Mouse (Mus musculus): ENCODE results near the gene Map4k3. TPM values are rescaled to one million over a fixed set of nuclear protein-coding genes. Genes with fewer than 3 reads are reported as not detected.

Map4k3 gene
- polyA plus RNA-seq, 1 experiment from 2014 or later = 13.8 TPM

DNA sequence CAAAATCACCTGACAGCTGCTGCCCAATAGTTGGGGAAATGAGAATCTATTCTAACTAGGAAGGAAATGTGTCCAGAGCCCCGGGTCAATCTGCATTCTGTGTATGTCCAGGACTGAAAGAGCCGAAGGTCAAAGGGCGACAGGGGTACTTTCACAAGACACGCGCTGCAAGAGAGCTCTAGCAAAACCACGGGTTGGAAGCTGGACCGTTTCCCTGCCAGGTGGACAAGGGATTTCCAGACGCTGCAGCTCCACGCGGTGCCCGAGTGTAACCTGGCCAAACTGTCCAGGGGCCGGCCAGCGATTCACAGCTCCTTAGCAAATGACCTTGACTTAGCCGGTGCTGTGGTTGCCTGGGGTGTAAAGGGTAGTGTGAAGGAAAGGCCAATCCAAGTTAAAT, 169.7 kb downstream of the Map4k3 start:
- no peak overlapping the region for H3K9ac ChIP-seq (ENCODE audit: low read depth, low read length)
- no peak for ATAC-seq
- 62% methylated on average over 14 of the region's 14 CpGs for WGBS

DNA sequence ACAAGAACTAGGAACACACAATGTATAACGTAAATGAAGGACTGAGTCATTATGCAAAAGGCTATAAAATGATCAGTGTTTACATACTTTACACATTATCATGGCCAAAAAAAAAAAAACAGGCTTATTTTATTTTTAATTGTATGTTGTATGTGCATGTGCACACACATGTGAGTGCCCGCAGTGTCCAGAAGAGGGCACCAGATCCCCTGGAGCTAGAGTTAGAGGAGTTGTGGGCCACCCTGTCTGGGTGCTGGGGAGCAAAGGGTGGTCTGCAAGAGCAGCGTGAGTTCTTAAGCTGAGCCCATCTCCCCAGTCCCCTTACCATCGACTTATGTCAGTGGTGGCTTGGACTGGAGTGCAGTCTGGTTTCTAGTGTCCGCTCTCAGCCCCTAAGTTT, 170.8 kb downstream of the Map4k3 start:
- no peak overlapping the region for H3K4me3 ChIP-seq (ENCODE audit: low read depth, low read length)
- TF ChIP-seq CTCF (IDR thresholded peaks at IDR 0.05; ENCODE audit: low read depth) = peak; percentile 44
- H3K36me3 ChIP-seq (ENCODE audit: control insufficient read depth, insufficient read depth) = no peaks in the 10 kb centered on the region
- 91% methylated on average over 5 of the region's 5 CpGs for WGBS
- no peak overlapping the region for H3K9ac ChIP-seq (ENCODE audit: low read depth, low read length)
- H3K27me3 ChIP-seq (replicated peaks; ENCODE audit: control insufficient read depth, insufficient read depth, low read length) = no peaks in the 10 kb centered on the region
- no peak for ATAC-seq
- no peak overlapping the region for H3K27ac ChIP-seq (ENCODE audit: low read depth, low read length)
- no peak overlapping the region for H3K4me2 ChIP-seq (replicated peaks; ENCODE audit: low read depth)
- H3K9me3 ChIP-seq (ENCODE audit: control insufficient read depth) = no peaks in the 10 kb centered on the region
- no peaks in the 10 kb centered on the region for H3K4me1 ChIP-seq (replicated peaks; ENCODE audit: control insufficient read depth, insufficient read depth, low read length)

More for the DNA sequence above, 169.7 kb downstream of the Map4k3 start:
- H3K4me1 ChIP-seq (replicated peaks; ENCODE audit: control insufficient read depth, insufficient read depth, low read length) = no peaks in the 10 kb centered on the region
- no peaks in the 10 kb centered on the region for H3K9me3 ChIP-seq (ENCODE audit: control insufficient read depth)
- H3K36me3 ChIP-seq (ENCODE audit: control insufficient read depth, insufficient read depth) = no peaks in the 10 kb centered on the region
- peak overlapping the region; percentile 25 for H3K4me2 ChIP-seq (replicated peaks; ENCODE audit: low read depth)
- no peak overlapping the region for H3K4me3 ChIP-seq (ENCODE audit: low read depth, low read length)
- H3K27ac ChIP-seq (ENCODE audit: low read depth, low read length) = no peak overlapping the region
- no peak for TF ChIP-seq CTCF (IDR thresholded peaks at IDR 0.05; ENCODE audit: low read depth)
- H3K27me3 ChIP-seq (replicated peaks; ENCODE audit: control insufficient read depth, insufficient read depth, low read length) = no peaks in the 10 kb centered on the region

DNA sequence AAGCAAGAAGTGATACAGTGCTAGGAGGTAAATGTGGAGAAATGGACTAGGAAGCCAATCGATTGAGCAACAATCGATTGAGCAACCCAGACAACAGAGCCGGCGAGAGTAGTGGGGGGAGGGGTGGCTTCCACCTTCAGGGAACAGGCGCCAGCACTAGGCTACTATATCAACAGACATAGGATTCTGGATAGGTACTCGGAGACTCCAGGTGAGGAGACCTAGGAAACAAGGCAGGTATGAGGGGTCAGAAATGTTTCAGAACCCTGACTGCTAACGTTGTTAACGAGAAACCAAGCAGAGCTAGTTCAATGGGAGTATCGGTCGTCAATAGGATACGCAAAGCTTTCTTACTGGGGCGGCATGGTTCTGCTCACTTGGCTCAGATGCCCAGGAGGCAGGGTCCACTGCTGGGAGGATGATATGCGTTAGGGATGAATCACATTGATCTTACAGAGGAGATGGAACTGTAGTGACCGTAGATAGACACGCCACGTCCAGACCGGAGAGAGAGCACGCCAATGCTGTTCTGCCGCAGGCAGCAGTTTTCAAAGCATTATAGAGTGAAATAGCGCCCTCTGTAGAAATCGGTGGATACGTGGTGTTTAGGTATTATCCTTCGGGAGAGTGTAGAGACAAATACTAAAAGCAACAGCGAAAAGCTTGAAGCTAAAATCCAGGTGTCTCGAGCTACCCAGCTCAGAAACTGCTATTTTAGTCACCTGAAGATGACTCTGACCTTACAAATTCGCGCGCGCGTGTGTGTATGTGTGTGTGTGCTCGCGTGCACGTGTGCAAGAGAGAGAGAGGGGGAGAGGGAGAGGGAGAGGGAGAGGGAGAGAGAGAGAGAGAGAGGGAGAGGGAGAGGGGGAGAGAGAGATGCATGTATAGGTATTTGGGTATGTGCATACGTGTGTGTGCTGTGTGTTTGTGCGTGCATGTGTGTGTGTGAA, 174.7 kb downstream of the Map4k3 start:
- Histone ChIP-seq H3K4me2 (replicated peaks; ENCODE audit: low read depth) (peak overlapping the region; percentile 86), H3K27ac (ENCODE audit: low read depth, low read length) (peak overlapping the region; percentile 52), H3K9ac (ENCODE audit: low read depth, low read length) (peak overlapping the region; percentile 67), H3K4me1 (replicated peaks; ENCODE audit: control insufficient read depth, insufficient read depth, low read length) (no peaks in the 10 kb centered on the region), H3K9me3 (ENCODE audit: control insufficient read depth) (no peaks in the 10 kb centered on the region), H3K36me3 (ENCODE audit: control insufficient read depth, insufficient read depth) (no peaks in the 10 kb centered on the region), H3K4me3 (ENCODE audit: low read depth, low read length) (peak overlapping the region; percentile 71), H3K27me3 (replicated peaks; ENCODE audit: control insufficient read depth, insufficient read depth, low read length) (no peaks in the 10 kb centered on the region)
- ATAC-seq = peak; percentile 88
- TF ChIP-seq CTCF (IDR thresholded peaks at IDR 0.05; ENCODE audit: low read depth) = peak; percentile 83
- WGBS = 3% methylated on average over 35 of the region's 35 CpGs

DNA sequence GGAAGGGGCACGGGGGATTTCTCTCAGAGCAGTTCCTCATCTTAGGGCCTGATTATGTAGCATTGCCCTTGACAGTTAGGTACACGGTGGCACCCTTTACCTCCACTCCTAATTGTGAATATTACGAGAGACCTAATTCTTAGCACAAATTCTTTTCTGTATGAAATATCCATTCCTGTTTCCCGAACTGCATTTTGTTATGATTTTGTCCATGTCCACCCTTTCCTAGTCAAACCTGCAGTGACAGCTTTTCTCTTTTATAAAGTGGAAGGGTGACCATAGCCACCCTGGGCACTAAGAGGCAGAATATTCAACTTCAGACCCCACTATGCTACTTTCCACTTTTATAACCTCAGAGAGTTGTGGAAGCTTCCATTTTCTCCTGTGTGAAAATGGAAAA, 175.6 kb downstream of the Map4k3 start:
- Histone ChIP-seq H3K4me1 (replicated peaks; ENCODE audit: control insufficient read depth, insufficient read depth, low read length) (no peaks in the 10 kb centered on the region), H3K9me3 (ENCODE audit: control insufficient read depth) (no peaks in the 10 kb centered on the region), H3K4me3 (ENCODE audit: low read depth, low read length) (no peak overlapping the region), H3K27ac (ENCODE audit: low read depth, low read length) (no peak overlapping the region), H3K27me3 (replicated peaks; ENCODE audit: control insufficient read depth, insufficient read depth, low read length) (no peaks in the 10 kb centered on the region), H3K4me2 (replicated peaks; ENCODE audit: low read depth) (no peak overlapping the region; the same call in 1 of the 2 replicates), H3K36me3 (ENCODE audit: control insufficient read depth, insufficient read depth) (no peaks in the 10 kb centered on the region), H3K9ac (ENCODE audit: low read depth, low read length) (no peak overlapping the region)
- 70% methylated on average over 4 of the region's 4 CpGs for WGBS
- no peak for TF ChIP-seq CTCF (IDR thresholded peaks at IDR 0.05; ENCODE audit: low read depth)
- ATAC-seq = no peak

DNA sequence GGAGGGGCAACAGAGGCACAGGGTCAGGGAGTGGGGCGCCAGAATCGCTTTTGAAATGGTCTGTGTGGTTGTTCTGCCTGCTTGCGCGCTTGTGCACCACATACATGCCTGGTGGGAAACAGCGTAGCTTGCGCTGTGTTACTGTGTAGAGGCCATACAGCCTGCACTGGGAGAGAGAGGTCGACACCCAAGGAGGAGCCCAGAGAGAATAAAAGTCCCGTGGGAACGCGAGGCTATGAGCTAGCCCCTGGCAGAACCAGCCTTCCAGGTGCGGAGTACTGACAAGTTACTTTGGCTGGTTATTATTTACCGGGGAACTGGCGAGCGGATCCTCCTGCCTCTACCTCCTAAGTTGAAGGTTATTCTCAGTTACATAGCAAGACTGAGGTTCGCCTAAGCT, 177.3 kb downstream of the Map4k3 start:
- no peaks in the 10 kb centered on the region for H3K9me3 ChIP-seq (ENCODE audit: control insufficient read depth)
- no peaks in the 10 kb centered on the region for H3K27me3 ChIP-seq (replicated peaks; ENCODE audit: control insufficient read depth, insufficient read depth, low read length)
- H3K4me3 ChIP-seq (ENCODE audit: low read depth, low read length) = no peak overlapping the region
- H3K27ac ChIP-seq (ENCODE audit: low read depth, low read length) = no peak overlapping the region
- H3K9ac ChIP-seq (ENCODE audit: low read depth, low read length) = no peak overlapping the region
- TF ChIP-seq CTCF (IDR thresholded peaks at IDR 0.05; ENCODE audit: low read depth) = no peak
- H3K36me3 ChIP-seq (ENCODE audit: control insufficient read depth, insufficient read depth) = no peaks in the 10 kb centered on the region
- 86% methylated on average over 15 of the region's 15 CpGs for WGBS
- H3K4me1 ChIP-seq (replicated peaks; ENCODE audit: control insufficient read depth, insufficient read depth, low read length) = no peaks in the 10 kb centered on the region
- ATAC-seq = no peak
- H3K4me2 ChIP-seq (replicated peaks; ENCODE audit: low read depth) = no peak overlapping the region

DNA sequence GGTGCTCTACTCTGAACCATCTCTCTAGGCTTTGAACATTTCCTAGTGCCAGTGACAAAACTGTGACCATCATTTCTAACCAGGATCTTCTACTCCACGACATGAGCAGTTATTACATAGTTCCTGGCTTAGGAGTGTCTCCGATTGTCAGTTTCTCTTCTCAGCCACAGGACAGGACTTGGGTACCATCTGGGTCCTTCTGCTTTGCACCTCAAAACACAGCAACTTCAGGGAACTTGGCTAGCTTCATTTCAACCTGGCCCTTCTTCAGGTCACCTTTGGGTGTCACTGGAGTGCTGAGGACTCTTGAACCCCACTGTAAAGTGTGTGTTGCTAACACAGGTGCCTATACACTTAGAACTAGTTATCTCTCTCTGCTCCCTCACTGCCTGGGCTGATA, 181.4 kb downstream of the Map4k3 start:
- no peak overlapping the region for H3K27ac ChIP-seq (ENCODE audit: low read depth, low read length)
- H3K4me3 ChIP-seq (ENCODE audit: low read depth, low read length) = no peak overlapping the region
- no peaks in the 10 kb centered on the region for H3K36me3 ChIP-seq (ENCODE audit: control insufficient read depth, insufficient read depth)
- no peak for ATAC-seq
- H3K9me3 ChIP-seq (ENCODE audit: control insufficient read depth) = no peaks in the 10 kb centered on the region
- H3K27me3 ChIP-seq (replicated peaks; ENCODE audit: control insufficient read depth, insufficient read depth, low read length) = no peaks in the 10 kb centered on the region
- no peaks in the 10 kb centered on the region for H3K4me1 ChIP-seq (replicated peaks; ENCODE audit: control insufficient read depth, insufficient read depth, low read length)
- no peak overlapping the region for H3K4me2 ChIP-seq (replicated peaks; ENCODE audit: low read depth)
- no peak overlapping the region for H3K9ac ChIP-seq (ENCODE audit: low read depth, low read length)
- TF ChIP-seq CTCF (IDR thresholded peaks at IDR 0.05; ENCODE audit: low read depth) = no peak
- 91% methylated on average over 2 of the region's 2 CpGs for WGBS

Data from intestine, postnatal 0 days (tissue).